Mouse (Mus musculus): ENCODE data around the gene Amh. TPM values are rescaled to one million over a fixed set of nuclear protein-coding genes. Genes with fewer than 3 reads are reported as not detected.

Amh gene
- polyA plus RNA-seq, 1 experiment from 2014 or later: not detected

DNA sequence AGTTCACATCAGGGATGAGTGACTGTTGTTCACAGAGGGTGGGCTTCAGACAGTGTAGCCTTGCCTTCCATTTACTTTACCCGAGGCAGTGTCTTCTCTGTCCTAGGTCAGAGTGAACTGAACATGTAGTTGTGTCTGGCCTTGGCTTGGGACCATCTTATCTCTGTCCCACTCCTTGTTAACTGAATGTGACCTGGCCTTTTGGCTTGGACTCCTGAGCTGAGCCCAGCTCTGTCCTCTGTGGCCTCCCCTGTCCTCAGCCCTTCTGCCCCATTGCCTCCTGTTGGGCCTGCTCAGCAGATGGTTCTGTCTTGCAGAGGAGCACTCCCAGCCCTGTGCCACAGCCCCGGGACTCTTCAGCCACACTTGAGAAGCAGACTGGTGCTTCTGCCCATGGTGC lies 17.5 kb upstream of the Amh start:
- Histone ChIP-seq H3K27me3 (no peaks in the 10 kb centered on the region), H3K4me1 (no peaks in the 10 kb centered on the region), H3K9ac (no peak overlapping the region), H3K9me3 (no peaks in the 10 kb centered on the region), H3K36me3 (peaks cover 99% of the 10 kb centered on the region), H3K4me2 (no peak overlapping the region), H3K4me3 (no peak overlapping the region), H3K27ac (no peak overlapping the region)
- no peak for ATAC-seq (ENCODE audit: insufficient number of reproducible peaks, insufficient read depth, low FRiP score, low TSS enrichment, low read depth)
- WGBS: 81% methylated on average over 2 of the region's 2 CpGs

DNA sequence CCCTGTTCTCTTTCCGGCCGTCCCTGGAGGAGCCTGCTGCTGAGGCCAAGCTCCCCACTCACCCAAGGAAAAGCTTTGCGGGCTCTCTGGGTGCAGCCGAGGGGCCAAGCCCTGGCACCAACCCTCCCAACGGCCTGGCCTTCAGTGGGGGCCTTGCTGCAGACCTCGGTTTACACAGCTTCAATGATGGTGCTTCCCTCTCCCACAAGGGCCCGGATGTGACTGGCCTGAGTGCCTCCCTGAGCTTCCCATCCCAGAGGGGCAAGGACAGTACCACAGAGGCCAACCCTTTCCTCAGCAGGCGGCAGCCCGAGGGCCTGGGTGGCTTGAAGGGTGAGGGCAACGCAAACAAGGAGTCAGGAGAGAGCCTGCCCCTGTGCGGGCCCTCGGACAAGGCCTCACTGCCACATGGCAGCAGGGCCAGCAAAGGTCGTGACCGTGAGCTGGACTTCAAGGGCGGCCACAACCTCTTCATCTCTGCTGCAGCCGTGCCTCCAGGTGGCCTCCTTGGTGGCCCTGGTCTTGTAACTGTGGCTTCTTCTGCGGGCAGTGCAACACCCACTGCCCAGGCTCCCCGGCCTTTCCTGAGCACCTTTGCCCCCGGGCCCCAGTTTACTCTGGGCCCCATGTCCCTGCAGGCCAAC lies 14.2 kb upstream of the Amh start:
- H3K9ac ChIP-seq: no peak overlapping the region
- no peak overlapping the region for H3K27ac ChIP-seq
- no peaks in the 10 kb centered on the region for H3K9me3 ChIP-seq
- 83% methylated on average over 19 of the region's 19 CpGs for WGBS
- no peak overlapping the region for H3K4me2 ChIP-seq
- H3K27me3 ChIP-seq: no peaks in the 10 kb centered on the region
- no peaks in the 10 kb centered on the region; the same call in 1 of the 2 replicates for H3K4me1 ChIP-seq
- no peak overlapping the region for H3K4me3 ChIP-seq
- H3K36me3 ChIP-seq: peaks cover 98% of the 10 kb centered on the region
- ATAC-seq (ENCODE audit: insufficient number of reproducible peaks, insufficient read depth, low FRiP score, low TSS enrichment, low read depth): no peak

- WGBS: 79% methylated on average over 33 of the region's 33 CpGs
- peaks cover 7% of the 10 kb centered on the region for H3K4me1 ChIP-seq
- no peak overlapping the region for H3K4me3 ChIP-seq
- H3K4me2 ChIP-seq: no peak overlapping the region
- H3K9me3 ChIP-seq: no peaks in the 10 kb centered on the region
- H3K27me3 ChIP-seq: no peaks in the 10 kb centered on the region
- H3K36me3 ChIP-seq: peaks cover 98% of the 10 kb centered on the region
- no peak overlapping the region for H3K27ac ChIP-seq
- no peak for ATAC-seq (ENCODE audit: insufficient number of reproducible peaks, insufficient read depth, low FRiP score, low TSS enrichment, low read depth)
- H3K9ac ChIP-seq: no peak overlapping the region
These were observed 13.4 kb upstream of the Amh start for GRCm38 (mm10) chr10:80791476-80792174.

DNA sequence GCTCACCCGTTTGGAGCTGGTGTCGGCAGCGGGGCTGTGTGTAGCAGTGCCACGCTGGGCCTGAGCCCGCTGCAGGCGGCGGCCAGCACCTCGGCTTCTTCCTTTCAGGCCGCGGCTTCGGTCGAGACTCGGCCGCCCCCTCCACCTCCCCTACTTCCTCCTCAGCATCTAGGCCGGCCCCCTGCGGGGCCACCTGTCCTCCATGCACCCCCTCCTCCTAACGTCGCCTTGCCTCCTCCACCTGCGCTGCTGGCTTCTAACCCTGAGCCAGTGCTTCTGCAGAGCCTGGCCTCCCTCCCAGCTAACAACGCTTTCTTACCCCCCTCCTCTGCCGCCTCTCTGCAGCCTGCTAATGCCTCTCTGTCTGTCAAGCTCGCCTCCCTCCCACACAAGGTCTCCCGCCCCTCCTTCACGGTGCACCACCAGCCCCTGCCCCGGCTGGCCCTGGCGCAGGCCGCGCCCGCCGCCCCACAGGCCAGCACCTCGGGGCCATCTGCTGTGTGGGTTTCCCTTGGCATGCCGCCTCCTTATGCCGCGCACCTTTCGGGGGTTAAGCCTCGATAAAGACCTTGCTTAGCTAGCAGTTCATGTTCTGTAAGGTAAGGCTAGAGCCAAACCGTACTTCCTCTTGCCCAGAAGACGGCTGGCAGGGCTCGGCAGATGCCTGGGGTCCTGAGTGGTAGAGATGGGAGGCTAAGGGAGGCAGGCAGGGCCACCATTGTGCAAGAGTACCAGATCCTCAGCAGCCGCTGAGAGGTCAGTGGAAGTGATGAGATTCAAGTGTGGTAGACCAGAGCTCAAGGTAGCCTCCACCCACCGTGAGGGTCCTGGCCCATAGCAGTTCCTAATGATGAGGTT lies 12.6 kb upstream of the Amh start:
- H3K4me3 ChIP-seq: no peak overlapping the region
- H3K36me3 ChIP-seq: peaks cover 90% of the 10 kb centered on the region
- H3K27me3 ChIP-seq: no peaks in the 10 kb centered on the region
- no peak overlapping the region for H3K4me2 ChIP-seq
- no peak for ATAC-seq (ENCODE audit: insufficient number of reproducible peaks, insufficient read depth, low FRiP score, low TSS enrichment, low read depth)
- H3K27ac ChIP-seq: 0 out of 2 replicates have a peak overlapping the region, but pooled peaks have one; percentile 17
- 74% methylated on average over 41 of the region's 41 CpGs for WGBS
- no peak overlapping the region for H3K9ac ChIP-seq
- peaks cover 13% of the 10 kb centered on the region for H3K4me1 ChIP-seq
- H3K9me3 ChIP-seq: no peaks in the 10 kb centered on the region

DNA sequence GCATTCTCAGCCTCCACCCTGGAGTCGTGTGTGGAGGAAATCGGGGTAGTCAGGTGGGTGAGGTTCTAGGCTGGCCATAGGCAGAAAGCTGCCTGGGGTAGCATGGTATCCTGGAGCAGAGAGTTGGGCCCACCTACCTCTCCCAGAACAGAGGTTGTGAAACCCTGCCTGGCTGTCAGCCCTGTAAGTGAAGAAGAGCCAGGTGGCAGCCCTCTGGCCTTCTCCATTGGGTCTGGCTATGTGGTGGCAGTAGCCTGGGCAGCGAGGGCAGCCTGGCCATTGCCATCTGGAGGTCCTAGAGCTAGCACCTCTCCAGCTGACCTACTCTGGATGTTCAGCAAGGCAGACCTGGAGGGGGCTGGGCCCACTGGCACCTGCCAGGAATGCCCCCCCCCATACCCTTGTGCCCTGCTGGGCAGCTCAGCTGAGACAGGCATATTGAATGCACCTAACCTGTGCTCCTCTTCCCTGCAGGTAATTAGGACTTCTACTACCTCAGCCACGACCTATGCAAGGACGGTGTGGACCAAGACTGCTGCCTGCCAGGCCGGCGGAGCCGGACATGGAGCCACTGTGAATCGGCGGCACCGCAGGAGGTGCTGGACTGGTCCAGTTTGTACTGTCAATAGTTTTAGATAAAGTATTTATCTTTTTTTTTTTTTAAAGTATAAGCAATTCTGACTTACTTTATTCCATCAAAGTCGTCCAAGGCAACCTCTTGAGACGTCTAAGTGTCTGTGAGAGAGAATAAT lies 11.8 kb upstream of the Amh start:
- ATAC-seq (ENCODE audit: insufficient number of reproducible peaks, insufficient read depth, low FRiP score, low TSS enrichment, low read depth): no peak
- 90% methylated on average over 13 of the region's 13 CpGs for WGBS
- H3K36me3 ChIP-seq: peaks cover 82% of the 10 kb centered on the region

GRCm38 (mm10) chr10:80793803-80794202 lies 11.2 kb upstream of the Amh start:
- 86% methylated on average over 4 of the region's 4 CpGs for WGBS
- Histone ChIP-seq H3K9ac (0 out of 2 replicates have a peak overlapping the region, but pooled peaks have one; percentile 11), H3K9me3 (no peaks in the 10 kb centered on the region), H3K36me3 (peaks cover 76% of the 10 kb centered on the region), H3K4me3 (no peak overlapping the region), H3K4me1 (peaks cover 13% of the 10 kb centered on the region), H3K4me2 (no peak overlapping the region), H3K27ac (no peak overlapping the region), H3K27me3 (no peaks in the 10 kb centered on the region)
- ATAC-seq (ENCODE audit: insufficient number of reproducible peaks, insufficient read depth, low FRiP score, low TSS enrichment, low read depth): no peak

More for the DNA sequence above, 11.8 kb upstream of the Amh start:
- no peaks in the 10 kb centered on the region for H3K9me3 ChIP-seq
- no peak overlapping the region for H3K9ac ChIP-seq
- H3K4me1 ChIP-seq: peaks cover 13% of the 10 kb centered on the region
- 0 out of 2 replicates have a peak overlapping the region, but pooled peaks have one; percentile 17 for H3K27ac ChIP-seq
- H3K4me3 ChIP-seq: 0 out of 2 replicates have a peak overlapping the region, but pooled peaks have one; percentile 0
- no peaks in the 10 kb centered on the region for H3K27me3 ChIP-seq
- no peak overlapping the region for H3K4me2 ChIP-seq

- Histone ChIP-seq H3K9ac (no peak overlapping the region), H3K4me3 (no peak overlapping the region), H3K36me3 (peaks cover 67% of the 10 kb centered on the region), H3K27me3 (no peaks in the 10 kb centered on the region), H3K9me3 (no peaks in the 10 kb centered on the region), H3K4me2 (no peak overlapping the region), H3K27ac (no peak overlapping the region), H3K4me1 (peaks cover 19% of the 10 kb centered on the region)
- WGBS: 83% methylated on average over 8 of the region's 8 CpGs
- no peak for ATAC-seq (ENCODE audit: insufficient number of reproducible peaks, insufficient read depth, low FRiP score, low TSS enrichment, low read depth)
These were observed 10.3 kb upstream of the Amh start for GRCm38 (mm10) chr10:80794750-80795149.

DNA sequence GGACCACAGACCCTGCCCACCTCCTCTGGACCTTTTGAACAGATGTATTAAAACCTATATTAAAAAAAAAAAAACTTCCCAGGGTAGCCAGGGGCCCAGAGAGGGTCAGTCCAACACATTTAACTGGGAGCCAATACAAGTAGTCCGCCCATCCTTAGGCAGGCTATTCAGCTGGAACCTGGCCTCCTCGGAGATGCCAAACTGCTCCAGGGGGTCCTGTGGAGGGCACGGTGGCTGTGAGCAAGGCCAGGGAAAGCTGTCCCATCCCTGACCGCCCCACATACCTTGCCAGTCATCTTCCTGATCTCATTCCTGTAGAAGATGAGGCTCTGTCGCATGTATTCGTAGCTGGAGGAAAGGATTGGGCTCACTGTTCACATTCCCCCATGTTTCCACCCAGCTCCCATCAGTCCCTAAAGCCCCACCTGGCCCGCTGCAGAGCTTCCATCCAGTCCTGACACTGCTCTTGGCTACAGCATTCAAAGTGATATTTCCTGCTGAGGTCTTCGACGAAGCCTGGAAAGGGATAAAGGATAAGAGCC lies 8.7 kb upstream of the Amh start:
- H3K4me1 ChIP-seq: peaks cover 27% of the 10 kb centered on the region
- no peak for ATAC-seq (ENCODE audit: insufficient number of reproducible peaks, insufficient read depth, low FRiP score, low TSS enrichment, low read depth)
- H3K9ac ChIP-seq: peak overlapping the region; percentile 99; the same call in 1 of the 2 replicates
- H3K27ac ChIP-seq: no peak overlapping the region
- peak overlapping the region; percentile 93 for H3K4me3 ChIP-seq
- H3K9me3 ChIP-seq: no peaks in the 10 kb centered on the region
- H3K4me2 ChIP-seq: peak overlapping the region; percentile 83
- WGBS: 82% methylated on average over 9 of the region's 9 CpGs
- peaks cover 63% of the 10 kb centered on the region for H3K36me3 ChIP-seq
- H3K27me3 ChIP-seq: no peaks in the 10 kb centered on the region

DNA sequence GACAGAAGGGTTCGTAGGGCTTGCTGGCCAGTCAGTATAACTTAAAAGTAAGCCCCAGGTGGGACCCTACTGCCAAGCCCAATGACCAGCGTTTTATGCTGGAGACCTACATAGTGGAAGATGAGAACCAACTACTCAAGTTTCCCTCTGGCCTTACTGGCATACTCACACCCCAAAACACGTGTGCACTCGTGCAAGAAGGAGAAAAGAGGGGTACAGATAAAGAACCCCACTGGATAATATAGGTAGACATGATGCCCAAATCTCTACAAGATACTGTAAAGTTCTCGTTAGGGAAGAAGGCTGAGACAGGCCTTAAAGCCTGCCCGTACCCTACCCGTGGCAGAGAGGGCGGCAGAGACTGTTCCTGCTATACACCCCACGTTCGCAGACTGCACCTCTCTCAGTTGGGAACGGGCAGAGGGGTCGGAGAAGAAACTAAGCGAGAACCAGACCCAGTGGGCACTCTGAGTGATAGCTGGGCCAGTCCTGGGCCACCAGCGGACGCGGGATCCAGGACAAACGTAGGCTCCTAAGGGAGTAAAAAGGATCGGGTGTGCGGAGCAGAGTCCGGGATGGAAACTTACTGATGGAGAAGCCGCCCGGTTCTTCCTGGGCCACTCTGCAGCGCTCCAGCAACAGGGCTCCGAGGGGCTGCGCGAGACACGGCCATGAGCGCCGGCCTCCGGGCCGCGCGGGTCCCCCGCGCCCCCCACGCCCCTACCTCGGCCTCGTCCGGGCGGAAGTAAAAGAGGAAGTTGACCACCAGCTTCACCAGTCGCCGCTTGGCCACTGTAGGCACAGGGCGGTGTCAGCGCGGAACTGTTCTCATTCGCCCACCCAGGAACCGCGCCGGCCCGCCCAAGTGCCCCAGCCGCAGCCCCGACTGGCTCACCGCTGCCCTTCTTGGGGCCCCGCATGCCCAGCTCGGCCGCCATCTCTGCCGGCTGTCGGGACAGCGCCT lies 7.6 kb upstream of the Amh start:
- peak; percentile 12; the same call in 1 of the 2 replicates for ATAC-seq (ENCODE audit: insufficient number of reproducible peaks, insufficient read depth, low FRiP score, low TSS enrichment, low read depth)
- Histone ChIP-seq H3K4me2 (peak overlapping the region; percentile 83), H3K9ac (peak overlapping the region; percentile 99), H3K36me3 (peaks cover 63% of the 10 kb centered on the region), H3K9me3 (no peaks in the 10 kb centered on the region), H3K4me3 (peak overlapping the region; percentile 93), H3K27ac (peak overlapping the region; percentile 97), H3K4me1 (peaks cover 27% of the 10 kb centered on the region), H3K27me3 (no peaks in the 10 kb centered on the region)
- 2% methylated on average over 58 of the region's 59 CpGs for WGBS
